Mouse (Mus musculus) heart, adult 18-20 months (tissue): Measurements from ENCODE around the gene Hkdc1. TPM values are rescaled to one million over a fixed set of nuclear protein-coding genes. Genes with fewer than 3 reads are reported as not detected.
"Not testable (repeated sequence)": the region's sequence is repeated elsewhere in the genome, so short reads cannot be mapped to it uniquely, and the experiment has no call there.

Source experiments
- DNase-seq, 2 experiments: peaks; one replicate each; pipeline ENCODE4 v3.0.0; 2021 to 2022; ENCODE audit warnings: mixed read lengths in 1 of 2
- long read RNA-seq, 2 experiments: library from polyadenylated mRNA; stranded (forward); transcript quantifications; one replicate each; pipeline ENCODE4 v2.0.0; 2021
- total RNA-seq, 2 experiments: library from RNA; stranded (reverse); gene quantifications; 2 replicates each; pipeline ENCODE4 v1.2.3; 2021

Hkdc1 gene
- not detected for total RNA-seq
- long read RNA-seq, experiment 1: 0 reads
- long read RNA-seq, experiment 2: 0 reads

DNA sequence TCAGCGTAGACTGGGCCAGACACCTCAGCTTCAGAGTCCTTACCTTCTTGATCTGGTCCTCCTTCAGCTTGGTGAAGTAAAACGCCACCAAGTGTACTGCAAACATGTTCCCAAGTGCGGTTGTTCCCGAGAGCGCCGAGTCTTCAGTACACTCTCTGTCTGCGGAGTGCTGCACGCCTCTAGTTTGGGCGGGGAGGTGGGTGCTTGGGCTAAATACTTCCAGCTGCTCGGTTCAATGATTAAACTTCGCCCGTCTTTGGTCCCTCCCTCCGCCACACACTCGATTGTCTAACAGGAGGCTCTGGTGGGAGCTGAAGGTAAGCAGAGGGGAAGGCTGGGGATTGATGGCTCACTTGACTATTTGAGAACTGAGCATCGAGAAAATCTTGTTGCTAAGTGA, at the start of gene Hkdc1:
Gene Hkdc1 (minus strand): TSS at position 237 of the 400 bp plus-strand sequence.
- DNase-seq: no peak

DNA sequence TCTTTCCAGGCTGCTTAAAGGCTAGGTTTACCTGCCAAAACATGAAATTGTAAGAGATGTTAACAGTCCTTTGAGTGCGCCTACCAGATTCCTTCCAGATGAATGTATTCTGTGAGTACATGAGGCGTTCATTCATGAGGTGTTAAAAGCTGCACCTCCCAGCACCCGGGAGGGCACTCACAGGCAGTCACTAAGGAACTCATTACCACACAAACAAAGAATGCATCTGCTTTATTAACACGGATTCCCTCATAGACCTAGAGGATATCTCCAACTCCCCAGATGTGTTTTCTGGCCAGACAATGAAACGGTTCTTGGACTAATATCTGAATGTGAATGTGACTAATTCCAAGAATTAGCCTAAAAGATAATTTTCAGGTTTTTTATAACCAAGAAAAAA, 48.8 kb upstream of the Hkdc1 start:
- no peak for DNase-seq

DNA sequence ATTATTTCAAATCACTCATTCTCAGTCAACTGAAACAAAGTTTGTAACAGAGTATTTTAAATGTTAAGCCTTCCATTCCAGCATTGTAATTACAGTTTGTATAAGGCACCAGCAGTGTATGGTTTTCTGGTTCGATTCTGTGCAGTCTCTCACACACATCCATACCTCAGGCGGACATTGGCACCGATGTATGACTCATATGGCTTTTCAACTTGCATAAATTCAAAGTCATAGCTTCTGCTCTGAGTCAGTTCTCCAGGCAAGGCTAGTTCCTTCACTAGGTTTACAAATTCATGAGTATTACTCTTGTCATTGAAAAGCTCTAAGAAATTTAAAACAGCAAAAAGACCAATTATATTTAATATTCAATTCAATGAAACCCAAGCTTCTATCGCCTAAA, 47.4 kb upstream of the Hkdc1 start:
- no peak for DNase-seq

DNA sequence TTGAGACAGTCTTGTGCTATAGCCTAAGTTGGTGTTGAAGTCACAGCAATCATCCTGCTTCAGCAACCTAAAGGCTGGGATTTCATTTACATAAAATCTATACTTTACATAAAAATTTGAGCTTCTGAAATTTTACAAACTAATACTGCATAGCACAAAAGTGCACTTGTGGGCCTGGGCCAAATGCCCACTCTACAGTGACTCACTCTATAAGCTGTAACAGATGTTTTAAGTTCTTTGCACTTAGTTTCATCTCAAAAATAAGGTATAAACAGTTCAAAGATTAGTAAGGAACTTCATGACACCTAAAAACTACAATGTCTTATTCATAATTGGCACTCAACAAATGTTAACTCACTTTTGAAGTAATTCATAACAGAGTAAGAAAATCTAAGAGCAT, 39.0 kb upstream of the Hkdc1 start:
- DNase-seq: no peak

DNA sequence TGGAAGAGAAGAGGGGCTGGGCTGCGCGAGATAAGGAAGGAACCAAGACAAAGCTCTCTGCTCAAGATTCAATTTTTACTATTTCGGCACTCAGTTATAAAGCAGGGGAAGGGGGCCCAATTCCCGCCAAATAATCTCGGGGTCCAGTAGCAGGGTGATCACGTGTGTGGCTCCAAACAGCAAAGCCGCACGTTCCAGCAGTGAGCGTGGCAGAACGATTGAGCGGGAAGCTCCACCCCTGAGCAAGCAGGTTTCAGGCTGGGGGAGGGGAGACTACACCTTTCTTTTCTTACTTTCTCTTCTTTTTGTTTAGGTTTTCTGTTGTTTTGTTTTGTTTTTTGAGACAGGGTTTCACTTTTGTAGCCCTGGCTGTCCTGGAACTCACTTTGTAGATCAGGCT, 29.7 kb upstream of the Hkdc1 start:
- not testable (repeated sequence) for DNase-seq

DNA sequence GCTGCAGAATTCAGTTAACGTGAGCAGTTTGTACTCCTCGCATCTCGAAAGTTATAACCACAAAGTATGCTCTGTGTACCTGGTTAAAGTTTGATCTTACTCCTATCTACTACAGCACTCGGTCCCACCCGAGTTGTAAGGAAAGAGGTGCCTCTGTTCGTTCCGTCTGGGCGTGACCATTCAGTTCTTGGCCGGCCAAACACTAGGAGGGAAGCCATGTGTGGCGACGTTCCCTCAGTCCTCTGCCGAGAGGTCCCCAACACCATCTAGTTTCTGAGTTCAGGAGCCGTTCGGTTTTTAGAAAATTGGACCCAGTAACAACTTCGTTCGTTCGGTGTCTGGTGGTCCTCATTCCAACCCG, 28.0 kb upstream of the Hkdc1 start:
- DNase-seq: no peak

DNA sequence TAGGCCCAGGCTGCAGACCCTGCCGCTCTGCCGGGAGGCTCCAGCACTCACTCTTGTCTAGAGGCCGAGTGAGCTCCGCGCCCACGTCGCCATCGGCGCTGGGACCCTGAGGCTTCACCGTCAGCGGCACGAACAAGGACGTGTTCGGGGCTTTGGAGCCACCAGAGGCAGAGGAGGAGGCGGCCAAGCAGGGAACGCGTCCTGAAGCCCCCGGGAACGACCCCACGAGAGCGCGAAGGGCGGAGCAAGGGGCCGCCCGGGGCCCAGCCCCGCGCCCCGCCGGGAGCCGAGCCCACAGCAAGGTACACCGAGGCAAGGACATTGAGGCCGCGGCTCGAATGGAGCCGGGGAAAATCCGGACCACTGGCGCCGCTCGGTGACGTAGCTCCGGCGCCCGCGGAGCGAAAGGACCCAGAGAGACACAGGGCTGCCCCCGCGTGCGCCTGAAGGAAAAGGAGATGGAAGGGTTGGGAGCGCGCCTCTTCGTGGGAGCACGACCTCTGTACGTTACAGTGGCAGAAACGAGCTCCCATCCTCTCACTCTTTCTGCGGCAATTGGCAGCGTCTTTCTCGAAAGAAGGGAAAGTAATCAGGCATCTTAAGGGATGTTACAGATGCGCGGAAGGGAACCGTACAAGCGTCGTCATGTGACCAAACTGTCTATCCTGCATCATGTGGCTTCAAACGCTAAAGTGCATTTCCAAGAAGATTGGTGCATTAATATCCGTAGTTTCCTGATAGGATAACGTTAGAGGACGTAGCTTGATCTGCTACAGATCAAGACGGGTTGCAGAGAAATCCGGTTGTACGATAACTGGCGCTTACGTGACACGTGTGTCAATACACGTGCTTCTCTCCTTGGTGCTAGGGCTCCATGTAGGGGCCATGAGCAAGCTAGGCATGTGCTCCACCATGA, 27.3 kb upstream of the Hkdc1 start, which contains the start of the genes 4930507D05Rik and Supv3l1:
Gene 4930507D05Rik (plus strand): TSS at position 126 of the 916 bp plus-strand sequence.
Gene Supv3l1 (minus strand): TSS at position 375 of the 916 bp plus-strand sequence.
- DNase-seq: peak; percentile 88 to 98

DNA sequence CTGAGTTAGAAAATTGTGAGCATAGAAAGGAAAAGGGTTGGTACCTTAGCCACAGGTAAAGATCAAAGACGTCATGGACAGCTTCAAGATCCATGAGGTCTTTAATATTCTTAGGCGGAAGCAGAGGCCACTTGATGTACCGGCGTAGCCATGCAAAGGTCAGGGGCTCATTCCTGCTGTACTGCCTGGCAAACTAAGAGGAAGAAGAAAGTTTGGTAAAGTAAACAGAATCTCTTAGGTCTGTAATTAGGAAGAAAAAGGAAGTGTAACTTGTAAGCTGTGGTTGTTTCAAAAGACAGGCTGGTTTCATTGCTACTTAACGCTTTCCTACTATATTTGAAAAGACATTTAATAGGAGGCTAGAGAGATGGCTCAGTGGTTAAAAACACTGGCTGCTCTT, 8.1 kb upstream of the Hkdc1 start:
- no peak for DNase-seq

DNA sequence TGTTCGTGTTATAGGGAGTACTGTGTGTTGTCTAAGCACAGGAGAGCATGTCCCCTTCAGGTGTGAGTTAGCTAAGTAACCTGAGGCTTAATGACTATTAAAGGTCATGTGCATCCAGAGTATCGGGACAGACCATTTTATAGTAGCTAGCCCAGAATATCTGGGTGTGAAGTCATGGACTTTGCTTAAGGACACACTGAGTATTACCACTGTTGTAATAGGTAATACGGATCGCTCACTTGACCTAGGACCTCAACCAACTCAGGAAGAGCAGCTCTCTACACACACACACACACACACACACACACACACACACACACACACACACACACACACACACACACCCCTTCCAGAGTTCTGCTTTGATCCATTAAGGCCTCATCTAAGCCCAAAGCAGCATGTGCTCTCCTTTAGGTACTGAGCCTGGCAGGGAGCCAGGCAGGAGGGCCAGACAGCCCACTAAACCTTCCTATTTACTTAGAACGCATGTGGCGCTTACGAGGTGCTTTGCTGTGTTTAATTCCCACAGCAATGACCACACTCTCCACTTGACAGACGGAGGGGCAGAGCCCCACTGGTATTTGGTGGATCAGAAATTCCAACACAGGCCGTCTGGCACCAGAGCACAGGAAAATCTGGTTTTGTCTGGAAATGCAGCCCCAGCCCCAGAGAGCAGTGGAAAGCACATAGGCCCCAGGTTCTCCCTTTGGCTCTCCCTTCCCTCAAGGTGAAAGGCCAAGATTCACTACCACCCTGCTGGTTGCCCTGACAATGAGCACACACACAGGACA, 3.0 kb upstream of the Hkdc1 start:
- no peak for DNase-seq

DNA sequence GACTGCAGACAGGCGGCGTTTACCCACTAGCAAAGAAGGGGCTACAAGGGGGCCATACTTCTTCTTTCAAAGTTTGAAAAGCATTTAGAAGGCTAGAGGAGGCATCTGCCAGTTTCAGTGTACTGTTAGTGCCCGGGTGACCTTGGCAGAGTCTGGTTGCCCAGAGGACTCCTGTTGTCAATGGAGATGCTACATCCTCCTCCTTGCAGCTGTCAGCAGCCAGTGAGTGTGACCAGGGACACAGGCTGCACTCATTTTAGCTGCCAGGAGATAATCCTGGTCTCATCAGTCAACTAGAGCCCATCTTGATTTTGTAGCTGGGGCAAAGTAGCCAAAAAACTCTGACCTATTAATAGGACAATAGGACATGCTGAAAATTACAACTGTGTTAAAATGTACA, 1.2 kb downstream of the Hkdc1 start:
- DNase-seq: peak in 1 of 2 experiments; percentile 19

DNA sequence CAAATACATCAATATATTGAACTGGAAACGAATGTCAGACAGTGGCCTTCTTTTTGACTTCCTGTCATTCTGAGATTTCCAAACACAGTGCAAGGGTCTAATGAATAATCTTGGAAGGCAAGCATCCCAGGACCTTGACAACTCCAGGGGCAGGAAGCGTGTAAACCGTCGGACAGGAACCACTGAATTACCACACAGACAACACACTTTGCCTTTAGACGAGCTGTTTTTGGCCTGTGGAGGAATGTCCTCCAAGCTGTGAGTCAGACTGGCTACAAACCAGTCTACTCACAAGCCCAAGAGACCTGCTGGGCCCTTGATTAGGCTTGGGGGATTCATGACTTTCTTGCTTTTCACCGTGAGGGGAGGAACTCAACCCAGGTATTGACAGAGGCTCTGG, 1.9 kb downstream of the Hkdc1 start:
- DNase-seq: no peak

DNA sequence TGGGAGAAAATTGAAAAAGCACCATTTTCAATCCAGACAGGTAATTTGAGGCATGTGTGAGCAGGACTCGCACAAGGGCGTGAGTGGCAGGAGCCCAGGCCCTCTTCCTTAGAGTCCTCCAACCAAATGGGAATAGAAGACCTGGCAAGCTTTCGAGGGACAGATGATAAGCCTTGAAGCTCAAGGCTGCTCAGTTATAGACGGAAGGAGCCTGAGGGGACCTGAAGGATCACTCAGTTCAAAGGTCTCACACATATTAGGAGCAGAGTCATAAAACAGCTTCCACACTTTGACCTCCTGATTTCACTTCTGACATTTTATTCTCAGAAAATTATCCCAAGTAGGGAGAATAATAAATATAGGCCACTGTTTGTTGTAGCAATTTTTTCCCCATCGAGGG, 2.9 kb downstream of the Hkdc1 start:
- DNase-seq: no peak

DNA sequence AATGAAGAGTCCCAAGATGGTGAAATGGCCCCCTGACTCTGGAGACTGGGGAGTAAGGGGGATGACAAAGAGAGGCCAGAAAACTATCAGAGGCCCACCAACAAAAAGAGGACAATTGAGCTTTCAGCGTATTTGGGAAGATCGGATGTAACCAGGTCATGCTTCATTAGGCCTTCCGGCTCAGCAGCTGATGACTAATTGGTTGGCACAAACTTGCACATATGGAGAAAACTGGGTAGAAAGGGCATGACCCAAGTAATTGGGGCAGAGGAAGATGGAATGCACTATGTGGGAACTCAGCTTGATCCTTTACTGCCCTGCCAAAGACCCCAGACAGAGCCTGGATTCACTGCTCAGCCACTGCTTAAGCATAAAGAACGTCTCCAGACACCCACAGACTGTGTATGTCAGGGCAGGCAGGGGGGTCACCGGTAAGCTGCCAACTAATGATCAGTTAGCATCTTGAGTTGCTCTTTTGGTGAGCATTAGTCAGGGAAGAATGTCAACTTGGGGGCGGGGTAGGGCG, 3.4 kb downstream of the Hkdc1 start:
- no peak for DNase-seq

DNA sequence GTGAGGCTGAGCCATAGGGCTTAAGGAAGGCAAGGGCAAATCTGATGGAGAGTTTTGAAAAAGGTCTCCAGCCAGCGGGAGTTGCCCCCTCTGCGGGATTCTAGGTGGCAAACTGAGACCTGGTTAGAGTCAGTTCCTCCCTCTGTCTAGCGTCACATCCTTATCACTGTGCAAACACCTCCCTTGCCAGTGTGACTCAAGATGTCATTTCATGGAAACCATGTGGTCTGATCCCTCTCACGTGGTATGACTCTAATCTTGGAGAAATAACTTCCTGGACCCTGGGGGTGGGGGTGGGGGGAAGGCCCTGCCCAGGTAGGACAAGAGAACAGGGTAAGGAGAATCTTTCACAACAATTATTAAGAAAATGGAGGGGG, 8.7 kb downstream of the Hkdc1 start:
- no peak for DNase-seq

DNA sequence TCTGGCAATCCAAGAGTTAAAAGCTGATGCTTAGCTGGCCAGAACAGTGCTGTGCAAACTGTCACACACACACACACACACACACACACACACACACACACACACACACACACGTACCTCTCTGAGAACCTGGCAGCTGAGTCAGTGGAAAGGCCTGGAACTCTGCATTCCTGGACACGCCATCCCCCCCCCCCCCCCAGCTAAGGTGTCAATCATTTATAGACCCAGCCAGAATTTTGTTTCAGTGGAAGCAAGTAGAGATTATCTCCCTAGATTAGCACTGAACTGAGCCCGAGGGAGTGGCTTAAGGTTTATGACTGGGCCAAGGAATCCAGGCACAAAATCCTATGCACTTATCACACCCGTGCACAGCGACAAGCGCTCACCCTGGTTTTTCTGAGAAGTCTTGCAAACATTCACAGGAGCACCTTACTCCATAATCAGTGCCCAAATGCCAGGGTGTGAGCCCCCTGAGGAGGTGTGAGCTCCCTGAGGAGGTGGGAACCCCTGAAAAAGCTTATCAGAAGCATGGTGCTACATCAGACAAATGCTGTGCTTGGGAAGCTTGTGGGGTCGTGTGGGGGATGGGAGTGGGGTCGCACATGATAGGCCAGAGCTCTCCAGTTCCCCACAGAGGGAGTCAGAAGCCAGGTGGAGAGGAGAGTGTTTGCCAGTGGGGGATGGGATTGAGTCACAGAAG, 9.2 kb downstream of the Hkdc1 start:
- no peak for DNase-seq

DNA sequence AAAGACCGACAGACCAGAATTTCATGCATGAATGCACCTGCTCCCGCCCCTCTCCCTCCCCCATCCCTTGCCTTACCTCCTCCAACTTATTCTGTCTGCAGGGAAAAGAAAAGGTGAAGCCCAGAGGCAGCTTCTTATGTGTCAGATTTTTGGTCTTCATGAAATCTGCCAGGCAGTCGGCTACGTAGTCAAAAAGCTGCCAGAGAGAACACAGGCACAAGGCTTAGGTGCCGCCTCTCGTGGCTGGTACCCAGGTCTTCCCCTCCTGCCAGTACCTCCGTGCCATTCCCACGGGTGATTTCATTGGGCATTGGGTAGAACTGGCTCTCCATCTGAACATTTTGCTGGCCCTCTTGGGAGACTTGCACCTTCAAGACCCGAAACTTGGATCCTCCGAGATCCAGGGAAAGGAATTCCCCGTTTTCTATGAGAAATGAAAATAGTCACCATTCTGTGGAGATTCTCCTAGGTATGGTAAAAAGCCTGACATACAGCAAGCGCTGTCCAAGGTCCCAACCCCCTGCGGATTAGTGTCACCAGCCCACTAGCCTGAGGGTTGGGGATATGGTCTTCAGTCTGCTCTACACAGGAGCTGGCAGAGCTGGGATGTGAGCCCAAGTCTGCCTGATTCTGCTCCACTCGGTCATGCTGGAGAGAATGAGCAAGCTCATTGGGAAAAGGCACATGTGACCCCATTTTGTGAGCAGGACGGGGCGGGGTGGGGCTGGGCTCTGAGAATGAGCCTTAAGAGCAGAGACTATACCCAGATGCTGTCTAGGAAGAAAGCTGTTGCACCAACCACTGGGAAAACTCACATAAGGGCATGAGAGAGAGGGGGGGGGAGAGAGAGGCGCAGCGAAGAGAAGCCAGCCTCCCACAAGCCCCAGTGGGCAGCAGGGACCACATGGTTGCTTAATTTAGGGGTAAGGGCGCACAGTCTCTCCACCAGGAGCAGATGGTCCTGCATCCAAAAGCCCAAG, 10.6 kb downstream of the Hkdc1 start:
- no peak for DNase-seq

DNA sequence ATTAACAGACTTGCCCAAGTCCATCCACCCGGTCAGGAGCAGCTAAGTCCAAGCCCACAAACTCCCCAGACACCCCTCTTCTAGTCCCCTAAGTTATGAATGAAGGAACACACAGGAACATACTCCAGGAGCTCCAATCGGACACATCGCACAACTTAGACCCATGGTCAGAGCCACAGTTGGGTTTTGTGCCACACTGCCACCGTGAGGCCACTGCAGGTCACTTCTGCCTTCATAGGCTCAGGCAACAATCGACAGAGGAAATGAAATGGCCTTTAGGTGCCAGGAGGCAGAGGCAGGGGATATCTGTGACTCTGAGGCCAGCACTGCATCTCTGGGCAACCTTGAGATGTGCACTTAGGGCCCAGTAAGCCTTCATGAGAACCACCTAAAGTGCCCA, 11.3 kb downstream of the Hkdc1 start:
- peak; percentile 64 to 83 for DNase-seq

DNA sequence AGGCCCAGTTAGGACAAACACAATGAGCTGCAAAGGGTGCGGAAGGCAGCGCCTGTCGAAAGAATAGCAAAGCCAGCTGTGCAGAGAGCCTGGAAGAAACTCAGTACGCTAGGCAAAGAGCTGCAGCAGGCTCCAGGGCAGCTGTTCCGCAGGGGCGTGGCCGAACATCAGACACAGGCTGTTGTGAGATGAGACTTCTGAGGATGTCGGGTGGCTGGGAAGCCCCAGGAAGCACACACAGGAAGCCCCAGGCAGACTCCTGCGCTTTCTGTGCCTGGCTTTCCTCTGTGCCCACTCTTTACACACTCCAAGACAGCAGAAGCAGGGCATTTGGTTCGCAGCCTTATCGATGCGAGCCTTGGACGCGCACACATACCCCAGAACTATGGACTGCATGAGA, 17.4 kb downstream of the Hkdc1 start:
- DNase-seq: peak; percentile 45

DNA sequence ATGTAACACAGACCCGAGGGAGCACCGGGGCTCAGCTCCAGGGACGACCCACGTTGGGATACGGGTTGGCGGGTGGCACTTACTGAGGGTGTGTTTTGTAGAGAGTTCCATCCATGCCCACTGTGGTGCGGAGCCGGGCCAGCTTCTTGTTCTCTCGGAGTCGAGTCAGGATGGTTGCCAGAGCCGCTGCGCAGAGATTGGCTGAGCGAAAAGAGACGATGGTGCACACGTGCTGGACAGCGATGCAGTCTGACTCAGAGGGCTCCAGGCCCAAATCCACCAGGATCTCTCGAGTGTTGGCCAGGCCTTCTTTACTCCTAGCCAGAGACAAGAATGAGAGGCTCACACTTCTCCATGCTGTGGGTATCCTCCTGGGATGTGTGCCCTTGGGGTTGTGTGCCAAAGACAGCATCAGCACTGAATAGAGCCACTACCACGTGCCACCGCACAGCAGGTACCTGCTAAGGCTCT, 20.6 kb downstream of the Hkdc1 start:
- DNase-seq: peak; percentile 60 to 63

DNA sequence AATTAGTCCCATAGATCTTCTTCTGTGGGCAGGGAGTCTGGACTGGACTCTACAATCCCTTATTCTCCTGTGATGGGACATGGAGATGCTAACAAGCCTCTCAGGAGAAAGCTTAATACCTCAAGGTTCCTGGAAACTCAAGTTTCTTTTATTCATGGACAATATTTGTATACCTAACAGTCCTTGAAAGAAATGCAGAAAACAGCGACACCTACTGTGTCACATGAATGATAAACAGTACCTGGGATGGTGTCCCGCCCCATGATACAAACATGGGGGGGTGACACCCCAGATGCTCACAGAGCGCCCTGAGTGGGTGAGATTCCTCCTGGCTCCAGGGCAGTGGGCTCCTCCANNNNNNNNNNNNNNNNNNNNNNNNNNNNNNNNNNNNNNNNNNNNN, 39.3 kb downstream of the Hkdc1 start:
- DNase-seq: no peak

DNA sequence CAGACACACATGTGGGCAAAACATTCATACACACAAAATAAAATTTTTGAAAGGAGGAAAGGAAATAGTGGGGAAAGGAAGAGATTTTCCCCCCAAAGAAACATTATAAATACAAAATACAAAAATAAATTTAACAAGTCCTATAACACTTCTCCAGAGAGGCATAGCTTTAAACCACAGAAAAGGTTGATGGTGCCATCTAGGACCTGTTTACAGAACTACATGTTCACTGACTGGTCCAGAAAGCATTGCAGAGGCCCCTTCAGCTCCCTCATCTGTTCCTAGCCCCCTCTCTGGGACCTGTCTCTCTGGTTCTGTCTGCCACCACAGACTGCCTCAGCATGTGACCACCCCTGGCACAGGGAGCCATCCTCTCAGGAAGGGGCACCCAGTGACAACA, 41.4 kb downstream of the Hkdc1 start:
- no peak for DNase-seq
